Mouse (Mus musculus): ENCODE data around the gene Ccr4. TPM values are rescaled to one million over a fixed set of nuclear protein-coding genes. Genes with fewer than 3 reads are reported as not detected.

Ccr4 gene
- polyA plus RNA-seq, 1 experiment from 2014 or later, result not detected

DNA sequence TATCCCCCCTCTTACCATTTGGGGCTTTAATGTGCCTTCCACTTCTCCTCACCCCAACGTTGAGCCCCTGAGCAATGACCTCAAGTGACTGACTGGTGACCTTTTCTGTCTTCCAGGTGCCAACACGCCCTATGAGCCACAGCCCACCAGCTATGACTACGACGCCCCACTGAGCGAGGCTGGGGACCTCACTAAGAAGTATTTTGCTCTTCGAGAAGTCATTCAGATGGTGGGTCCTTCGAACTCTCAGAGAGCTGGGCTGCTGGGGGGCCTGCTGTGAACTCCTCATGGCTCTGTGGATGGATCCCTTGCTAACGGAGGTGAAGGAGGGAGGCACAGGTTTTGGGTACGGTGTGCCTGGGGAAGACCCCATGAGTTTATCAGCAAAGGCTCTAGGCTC is 61.8 kb downstream of the Ccr4 start:
- H3K4me1 ChIP-seq (replicated peaks), result no peaks in the 10 kb centered on the region
- no peak for DNase-seq
- H3K9ac ChIP-seq, result no peak overlapping the region
- H3K36me3 ChIP-seq, result 0 out of 2 replicates have a peak, but pooled peaks cover 2% of the 10 kb centered on the region
- ATAC-seq (ENCODE audit: low read depth), result no peak
- H3K27ac ChIP-seq, result no peak overlapping the region
- 80% methylated on average over 9 of the region's 9 CpGs for WGBS (ENCODE audit: insufficient replicate concordance)
- H3K27me3 ChIP-seq, result no peaks in the 10 kb centered on the region
- H3K4me3 ChIP-seq (replicated peaks), result no peak overlapping the region
- H3K4me2 ChIP-seq, result no peak overlapping the region
- no peaks in the 10 kb centered on the region for H3K9me3 ChIP-seq (replicated peaks)

DNA sequence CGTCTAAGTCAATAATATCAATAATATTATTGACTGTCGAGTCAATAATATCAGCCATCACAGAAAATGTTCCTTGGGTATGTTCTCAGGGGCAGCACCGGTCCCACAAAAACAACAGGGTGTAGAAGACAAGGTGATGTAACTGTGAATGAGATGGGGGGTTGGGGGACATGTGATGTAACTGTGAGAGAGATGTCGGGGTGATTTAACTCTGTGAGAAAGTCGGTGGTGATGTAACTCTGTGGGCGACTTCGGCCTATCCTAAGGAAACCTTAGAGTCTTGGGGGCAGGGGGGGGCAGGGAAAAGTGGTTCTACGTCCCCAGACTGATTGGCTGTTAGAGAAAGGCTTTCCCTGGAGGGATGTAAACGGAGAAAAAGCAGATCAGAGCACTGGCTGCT is 62.5 kb downstream of the Ccr4 start:
- 76% methylated on average over 9 of the region's 9 CpGs for WGBS (ENCODE audit: insufficient replicate concordance)

DNA sequence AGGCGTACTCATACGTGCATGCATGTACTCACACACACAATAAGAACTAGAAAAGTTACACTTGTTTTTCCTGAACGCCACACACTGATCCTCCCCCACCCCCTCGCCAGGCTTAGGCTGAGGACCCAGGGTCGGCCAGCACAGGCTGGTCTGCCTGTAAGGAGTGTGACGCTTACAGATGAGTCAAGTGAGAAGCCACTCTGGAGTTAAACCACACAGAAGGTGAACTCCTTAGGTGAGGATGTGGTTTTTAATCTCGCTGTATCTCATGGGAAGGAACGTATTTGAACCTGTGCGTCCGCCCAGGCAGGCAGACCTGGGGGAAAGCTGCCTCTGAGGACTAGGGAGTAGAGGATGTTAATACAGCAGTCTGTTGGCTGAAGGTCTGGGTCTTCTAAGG is 64.2 kb downstream of the Ccr4 start:
- Histone ChIP-seq H3K36me3 (0 out of 2 replicates have a peak, but pooled peaks cover 2% of the 10 kb centered on the region), H3K4me1 (replicated peaks) (no peaks in the 10 kb centered on the region), H3K27ac (no peak overlapping the region), H3K4me2 (no peak overlapping the region), H3K9me3 (replicated peaks) (no peaks in the 10 kb centered on the region), H3K4me3 (replicated peaks) (no peak overlapping the region), H3K27me3 (no peaks in the 10 kb centered on the region), H3K9ac (no peak overlapping the region)
- no peak for DNase-seq
- WGBS (ENCODE audit: insufficient replicate concordance), result 72% methylated on average over 10 of the region's 10 CpGs
- ATAC-seq (ENCODE audit: low read depth), result no peak

More for the DNA sequence above, 62.5 kb downstream of the Ccr4 start:
- no peak overlapping the region for H3K27ac ChIP-seq
- no peak for DNase-seq
- no peak overlapping the region for H3K9ac ChIP-seq
- H3K4me2 ChIP-seq, result no peak overlapping the region
- no peaks in the 10 kb centered on the region for H3K27me3 ChIP-seq
- H3K9me3 ChIP-seq (replicated peaks), result no peaks in the 10 kb centered on the region
- 0 out of 2 replicates have a peak, but pooled peaks cover 2% of the 10 kb centered on the region for H3K36me3 ChIP-seq
- no peak for ATAC-seq (ENCODE audit: low read depth)
- H3K4me3 ChIP-seq (replicated peaks), result no peak overlapping the region
- no peaks in the 10 kb centered on the region for H3K4me1 ChIP-seq (replicated peaks)

Other genes with a start within 250 kb of the Ccr4 start
- gene Bcl2a1c, start 174.8 kb downstream of the Ccr4 start, polyA plus RNA-seq (2015; fragmentation: Nextera tagmentation; extraction: Ambion mirVana), result not detected in 2 replicates
- 22.5 TPM in 2 replicates for gene Crtap, start 114.2 kb downstream of the Ccr4 start, polyA plus RNA-seq (2015; fragmentation: Nextera tagmentation; extraction: Ambion mirVana)
- gene Glb1, start 103.8 kb downstream of the Ccr4 start, polyA plus RNA-seq (2015; fragmentation: Nextera tagmentation; extraction: Ambion mirVana), result 13.2 and 14.6 TPM in 2 replicates
- gene Tmppe, start 103.8 kb downstream of the Ccr4 start, polyA plus RNA-seq (2015; fragmentation: Nextera tagmentation; extraction: Ambion mirVana), result 2.9 and 3.4 TPM in 2 replicates
- gene C130032M10Rik, start 10.8 kb upstream of the Ccr4 start, polyA plus RNA-seq (2015; fragmentation: Nextera tagmentation; extraction: Ambion mirVana), result not detected in 2 replicates
- gene Trim71, start 59.5 kb upstream of the Ccr4 start, polyA plus RNA-seq (2015; fragmentation: Nextera tagmentation; extraction: Ambion mirVana), result 1.4 and 1.6 TPM in 2 replicates
- gene Cnot10, start 135.3 kb upstream of the Ccr4 start, polyA plus RNA-seq (2015; fragmentation: Nextera tagmentation; extraction: Ambion mirVana), result 26.9 and 32.5 TPM in 2 replicates
- 23.2 and 24.9 TPM in 2 replicates for gene Dync1li1, start 183.9 kb upstream of the Ccr4 start, polyA plus RNA-seq (2015; fragmentation: Nextera tagmentation; extraction: Ambion mirVana)
- gene Cmtm6, start 226.2 kb upstream of the Ccr4 start, polyA plus RNA-seq (2015; fragmentation: Nextera tagmentation; extraction: Ambion mirVana), result 21.9 and 27.0 TPM in 2 replicates

Measured in liver, embryonic 13.5 days (tissue).